Mouse (Mus musculus): ENCODE data around the gene Gpr62.

- TF ChIP-seq CTCF (IDR thresholded peaks at IDR 0.05; ENCODE audit: borderline replicate concordance, control insufficient read depth, extremely low read depth, insufficient read depth, low read length, poor library complexity), result no peak
- no peak for TF ChIP-seq POLR2A (IDR thresholded peaks at IDR 0.05; ENCODE audit: control insufficient read depth, extremely low read depth, insufficient read depth, low read length, poor library complexity)
Observed at GRCm38 (mm10) chr9:106442680-106443079, 23.1 kb downstream of the Gpr62 start.

Measured in thymus, adult 2 months (tissue).